Mouse (Mus musculus): ENCODE measurements at regions not wholly inside any gene's neighbourhood (a gene's known extent, or its start where the extent isn't known, plus 50 kb on each side); places are given as distances from the start of the nearest gene placed in this dataset.
A peak's percentile ranks its signal among the peaks of the same experiment; 100 is the strongest.

GRCm38 (mm10) chr4:31426169-31427030, 537.5 kb upstream of the Map3k7 start:
- ATAC-seq (ENCODE audit: low FRiP score) (no peak), DNase-seq (ENCODE audit: low spot score, missing footprints) (peak; percentile 54)
- Histone ChIP-seq H3K27me3 (ENCODE audit: control insufficient read depth, insufficient read depth, low read length) (no peaks in the 10 kb centered on the region), H3K36me3 (ENCODE audit: control insufficient read depth, insufficient read depth, low read length) (no peaks in the 10 kb centered on the region), H3K9me3 (ENCODE audit: control insufficient read depth, low read length) (no peaks in the 10 kb centered on the region), H3K4me1 (ENCODE audit: control insufficient read depth, insufficient read depth, low read length) (no peaks in the 10 kb centered on the region), H3K27ac (ENCODE audit: low read depth, low read length) (no peak overlapping the region), H3K4me3 (ENCODE audit: low read depth, low read length) (no peak overlapping the region), H3K9ac (ENCODE audit: low read length) (no peak overlapping the region), H3K4me2 (no peak overlapping the region)
- WGBS = 83% methylated on average over 7 of the region's 7 CpGs

GRCm38 (mm10) chr4:31433943-31434342, 530.0 kb upstream of the Map3k7 start:
- H3K9me3 ChIP-seq (ENCODE audit: control insufficient read depth, low read length) = no peaks in the 10 kb centered on the region
- WGBS = 88% methylated on average over 7 of the region's 7 CpGs

GRCm38 (mm10) chr4:31454898-31455297, 509.0 kb upstream of the Map3k7 start:
- ATAC-seq (ENCODE audit: low FRiP score) (no peak), DNase-seq (ENCODE audit: low spot score, missing footprints) (no peak)
- Histone ChIP-seq H3K9ac (ENCODE audit: low read length) (no peak overlapping the region), H3K4me1 (ENCODE audit: control insufficient read depth, insufficient read depth, low read length) (no peaks in the 10 kb centered on the region), H3K9me3 (ENCODE audit: control insufficient read depth, low read length) (no peaks in the 10 kb centered on the region), H3K4me3 (ENCODE audit: low read depth, low read length) (no peak overlapping the region), H3K27me3 (ENCODE audit: control insufficient read depth, insufficient read depth, low read length) (no peaks in the 10 kb centered on the region), H3K4me2 (no peak overlapping the region), H3K36me3 (ENCODE audit: control insufficient read depth, insufficient read depth, low read length) (no peaks in the 10 kb centered on the region), H3K27ac (ENCODE audit: low read depth, low read length) (no peak overlapping the region)
- WGBS = 79% methylated on average over 7 of the region's 7 CpGs

More at GRCm38 (mm10) chr4:31433943-31434342, 530.0 kb upstream of the Map3k7 start:
- no peak overlapping the region for H3K4me3 ChIP-seq (ENCODE audit: low read depth, low read length)
- H3K27me3 ChIP-seq (ENCODE audit: control insufficient read depth, insufficient read depth, low read length) = no peaks in the 10 kb centered on the region
- ATAC-seq (ENCODE audit: low FRiP score) (no peak), DNase-seq (ENCODE audit: low spot score, missing footprints) (no peak)
- H3K4me2 ChIP-seq = no peak overlapping the region
- no peaks in the 10 kb centered on the region for H3K36me3 ChIP-seq (ENCODE audit: control insufficient read depth, insufficient read depth, low read length)
- H3K9ac ChIP-seq (ENCODE audit: low read length) = no peak overlapping the region
- no peaks in the 10 kb centered on the region for H3K4me1 ChIP-seq (ENCODE audit: control insufficient read depth, insufficient read depth, low read length)
- no peak overlapping the region for H3K27ac ChIP-seq (ENCODE audit: low read depth, low read length)

GRCm38 (mm10) chr4:31455466-31455865, 508.4 kb upstream of the Map3k7 start:
- H3K9ac ChIP-seq (ENCODE audit: low read length) = no peak overlapping the region
- no peaks in the 10 kb centered on the region for H3K9me3 ChIP-seq (ENCODE audit: control insufficient read depth, low read length)
- H3K4me3 ChIP-seq (ENCODE audit: low read depth, low read length) = no peak overlapping the region
- no peak for DNase-seq (ENCODE audit: low spot score, missing footprints)
- H3K27me3 ChIP-seq (ENCODE audit: control insufficient read depth, insufficient read depth, low read length) = no peaks in the 10 kb centered on the region
- 84% methylated on average over 4 of the region's 4 CpGs for WGBS
- no peaks in the 10 kb centered on the region for H3K36me3 ChIP-seq (ENCODE audit: control insufficient read depth, insufficient read depth, low read length)
- H3K27ac ChIP-seq (ENCODE audit: low read depth, low read length) = no peak overlapping the region
- no peak overlapping the region for H3K4me2 ChIP-seq
- no peak for ATAC-seq (ENCODE audit: low FRiP score)
- no peaks in the 10 kb centered on the region for H3K4me1 ChIP-seq (ENCODE audit: control insufficient read depth, insufficient read depth, low read length)

GRCm38 (mm10) chr4:31462456-31462855, 501.4 kb upstream of the Map3k7 start:
- Histone ChIP-seq H3K4me1 (ENCODE audit: control insufficient read depth, insufficient read depth, low read length) (no peaks in the 10 kb centered on the region), H3K4me2 (no peak overlapping the region), H3K27me3 (ENCODE audit: control insufficient read depth, insufficient read depth, low read length) (no peaks in the 10 kb centered on the region), H3K9me3 (ENCODE audit: control insufficient read depth, low read length) (no peaks in the 10 kb centered on the region), H3K9ac (ENCODE audit: low read length) (no peak overlapping the region), H3K4me3 (ENCODE audit: low read depth, low read length) (no peak overlapping the region), H3K27ac (ENCODE audit: low read depth, low read length) (no peak overlapping the region), H3K36me3 (ENCODE audit: control insufficient read depth, insufficient read depth, low read length) (no peaks in the 10 kb centered on the region)
- DNase-seq (ENCODE audit: low spot score, missing footprints) = no peak
- ATAC-seq (ENCODE audit: low FRiP score) = no peak
- 87% methylated on average over 4 of the region's 4 CpGs for WGBS

DNA sequence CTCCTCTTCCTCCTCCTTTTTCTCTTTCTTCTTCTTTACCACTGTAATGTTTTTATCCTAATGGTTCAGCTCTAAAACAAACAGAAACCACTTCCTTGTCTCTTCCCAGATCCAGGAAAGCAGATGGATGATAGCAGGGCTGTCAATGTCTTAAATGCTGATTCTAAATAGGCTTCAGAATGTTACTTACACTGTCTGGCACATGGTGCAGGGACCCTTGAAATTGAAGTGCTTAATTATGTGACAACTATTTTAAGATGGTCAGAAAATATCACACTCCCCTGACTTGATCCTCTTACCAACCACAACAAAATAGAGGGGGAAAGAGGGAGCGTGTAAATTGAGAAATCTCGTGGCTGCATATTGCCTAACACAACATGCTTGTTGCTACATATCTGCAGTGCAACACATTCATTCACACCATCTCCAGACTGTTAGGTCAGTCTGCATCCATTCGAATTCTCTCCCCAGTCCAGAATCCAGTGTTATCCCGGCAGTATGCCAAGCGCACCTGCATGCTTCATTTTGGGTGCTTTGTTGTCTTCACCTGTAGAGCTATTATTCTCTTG, 500.7 kb upstream of the Map3k7 start:
- H3K27me3 ChIP-seq (ENCODE audit: control insufficient read depth, insufficient read depth, low read length) = no peaks in the 10 kb centered on the region
- H3K4me2 ChIP-seq = no peak overlapping the region
- no peaks in the 10 kb centered on the region for H3K4me1 ChIP-seq (ENCODE audit: control insufficient read depth, insufficient read depth, low read length)
- H3K9ac ChIP-seq (ENCODE audit: low read length) = no peak overlapping the region
- no peak overlapping the region for H3K27ac ChIP-seq (ENCODE audit: low read depth, low read length)
- no peak overlapping the region for H3K4me3 ChIP-seq (ENCODE audit: low read depth, low read length)
- no peak for ATAC-seq (ENCODE audit: low FRiP score)
- no peaks in the 10 kb centered on the region for H3K36me3 ChIP-seq (ENCODE audit: control insufficient read depth, insufficient read depth, low read length)
- no peaks in the 10 kb centered on the region for H3K9me3 ChIP-seq (ENCODE audit: control insufficient read depth, low read length)
- 89% methylated on average over 5 of the region's 5 CpGs for WGBS
- DNase-seq (ENCODE audit: low spot score, missing footprints) = no peak

DNA sequence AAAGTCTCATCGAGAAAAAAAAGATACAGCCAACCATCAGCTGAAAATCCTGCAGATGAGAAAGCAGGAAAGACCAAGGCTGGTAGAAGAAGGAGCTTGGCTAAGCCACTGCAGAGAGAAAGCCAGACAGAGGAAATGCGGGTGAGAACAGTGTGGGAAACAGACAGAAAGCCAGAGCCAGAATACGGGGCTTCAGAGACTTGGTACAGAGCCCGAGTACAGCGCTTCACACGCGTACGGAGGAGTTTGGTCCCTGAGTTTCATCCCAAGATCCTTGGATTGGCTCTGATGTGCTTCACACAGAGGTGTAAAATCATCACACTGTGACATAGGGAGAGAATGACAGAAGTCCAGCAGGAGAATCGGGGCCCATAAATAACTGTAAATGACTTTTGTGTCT, 495.6 kb upstream of the Map3k7 start:
- no peak overlapping the region for H3K27ac ChIP-seq (ENCODE audit: low read depth, low read length)
- H3K9me3 ChIP-seq (ENCODE audit: control insufficient read depth, low read length) = no peaks in the 10 kb centered on the region
- ATAC-seq (ENCODE audit: low FRiP score) (no peak), DNase-seq (ENCODE audit: low spot score, missing footprints) (no peak)
- H3K4me3 ChIP-seq (ENCODE audit: low read depth, low read length) = no peak overlapping the region
- no peak overlapping the region for H3K4me2 ChIP-seq
- WGBS = 88% methylated on average over 9 of the region's 9 CpGs
- H3K36me3 ChIP-seq (ENCODE audit: control insufficient read depth, insufficient read depth, low read length) = no peaks in the 10 kb centered on the region
- no peak overlapping the region for H3K9ac ChIP-seq (ENCODE audit: low read length)
- no peaks in the 10 kb centered on the region for H3K27me3 ChIP-seq (ENCODE audit: control insufficient read depth, insufficient read depth, low read length)
- no peaks in the 10 kb centered on the region for H3K4me1 ChIP-seq (ENCODE audit: control insufficient read depth, insufficient read depth, low read length)

- Histone ChIP-seq H3K4me3 (ENCODE audit: low read depth, low read length) (no peak overlapping the region), H3K4me2 (no peak overlapping the region), H3K36me3 (ENCODE audit: control insufficient read depth, insufficient read depth, low read length) (no peaks in the 10 kb centered on the region), H3K9me3 (ENCODE audit: control insufficient read depth, low read length) (no peaks in the 10 kb centered on the region), H3K4me1 (ENCODE audit: control insufficient read depth, insufficient read depth, low read length) (no peaks in the 10 kb centered on the region), H3K9ac (ENCODE audit: low read length) (no peak overlapping the region), H3K27ac (ENCODE audit: low read depth, low read length) (no peak overlapping the region), H3K27me3 (ENCODE audit: control insufficient read depth, insufficient read depth, low read length) (no peaks in the 10 kb centered on the region)
- 84% methylated on average over 4 of the region's 4 CpGs for WGBS
- DNase-seq (ENCODE audit: low spot score, missing footprints) (no peak), ATAC-seq (ENCODE audit: low FRiP score) (no peak)
These were observed 494.1 kb upstream of the Map3k7 start for GRCm38 (mm10) chr4:31469803-31470202.

DNA sequence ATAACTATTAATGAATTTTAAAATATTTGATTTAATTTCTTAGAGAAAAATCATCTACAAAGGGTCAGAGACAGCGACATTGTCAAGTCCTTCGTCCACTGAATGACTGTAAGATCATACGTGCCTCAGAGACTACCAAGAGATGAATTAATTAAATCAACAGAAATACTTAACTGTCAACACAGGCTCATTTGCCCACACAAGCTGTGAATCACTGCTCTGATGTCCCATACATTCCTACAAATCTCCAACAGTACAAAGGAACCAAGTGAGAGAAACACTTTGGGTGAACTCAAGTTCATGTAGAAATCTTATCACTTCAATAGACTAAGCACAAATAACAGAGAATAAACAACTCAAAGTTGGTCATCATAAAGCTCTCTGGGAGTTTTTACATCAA, 471.4 kb upstream of the Map3k7 start:
- no peak overlapping the region for H3K4me3 ChIP-seq (ENCODE audit: low read depth, low read length)
- H3K27ac ChIP-seq (ENCODE audit: low read depth, low read length) = no peak overlapping the region
- DNase-seq (ENCODE audit: low spot score, missing footprints) = no peak
- H3K36me3 ChIP-seq (ENCODE audit: control insufficient read depth, insufficient read depth, low read length) = no peaks in the 10 kb centered on the region
- WGBS = 85% methylated on average over 3 of the region's 3 CpGs
- no peaks in the 10 kb centered on the region for H3K27me3 ChIP-seq (ENCODE audit: control insufficient read depth, insufficient read depth, low read length)
- no peaks in the 10 kb centered on the region for H3K4me1 ChIP-seq (ENCODE audit: control insufficient read depth, insufficient read depth, low read length)
- ATAC-seq (ENCODE audit: low FRiP score) = no peak
- no peak overlapping the region for H3K9ac ChIP-seq (ENCODE audit: low read length)
- H3K4me2 ChIP-seq = no peak overlapping the region
- no peaks in the 10 kb centered on the region for H3K9me3 ChIP-seq (ENCODE audit: control insufficient read depth, low read length)

Data from midbrain, embryonic 11.5 days (tissue).